Mouse (Mus musculus): Measurements from ENCODE around the gene Sgsm2. TPM values are rescaled to one million over a fixed set of nuclear protein-coding genes. Genes with fewer than 3 reads are reported as not detected.

Gene Sgsm2
- polyA plus RNA-seq, 1 experiment from 2014 or later: 6.6 TPM

GRCm38 (mm10) chr11:74847919-74848521 is 48.8 kb downstream of the Sgsm2 start:
- ATAC-seq (ENCODE audit: low FRiP score, low TSS enrichment): peak; percentile 82
- no peak overlapping the region; the same call in 1 of the 2 replicates for H3K4me2 ChIP-seq (replicated peaks; ENCODE audit: low read depth, low read length)
- no peaks in the 10 kb centered on the region for H3K27me3 ChIP-seq (ENCODE audit: insufficient read depth, low read length)
- peaks cover 26% of the 10 kb centered on the region for H3K36me3 ChIP-seq (ENCODE audit: insufficient read depth, low read length)
- peak overlapping the region; percentile 73 for H3K27ac ChIP-seq (ENCODE audit: low read length)
- no peak overlapping the region; the same call in 1 of the 2 replicates for H3K9ac ChIP-seq (replicated peaks; ENCODE audit: low read length)
- WGBS: 3% methylated on average over 13 of the region's 13 CpGs
- no peak overlapping the region for H3K4me3 ChIP-seq (ENCODE audit: low read length)
- peaks cover 36% of the 10 kb centered on the region for H3K4me1 ChIP-seq (ENCODE audit: insufficient read depth, low read length)
- H3K9me3 ChIP-seq (ENCODE audit: low read length): peaks cover 3% of the 10 kb centered on the region

- H3K4me1 ChIP-seq (ENCODE audit: insufficient read depth, low read length): peaks cover 41% of the 10 kb centered on the region
- ATAC-seq (ENCODE audit: low FRiP score, low TSS enrichment): no peak
- H3K36me3 ChIP-seq (ENCODE audit: insufficient read depth, low read length): peaks cover 31% of the 10 kb centered on the region
- H3K27ac ChIP-seq (ENCODE audit: low read length): no peak overlapping the region
- no peak overlapping the region for H3K4me2 ChIP-seq (replicated peaks; ENCODE audit: low read depth, low read length)
- peaks cover 3% of the 10 kb centered on the region for H3K9me3 ChIP-seq (ENCODE audit: low read length)
- WGBS: 72% methylated on average over 3 of the region's 3 CpGs
- H3K9ac ChIP-seq (replicated peaks; ENCODE audit: low read length): no peak overlapping the region
- no peak overlapping the region for H3K4me3 ChIP-seq (ENCODE audit: low read length)
- H3K27me3 ChIP-seq (ENCODE audit: insufficient read depth, low read length): no peaks in the 10 kb centered on the region
These were observed 51.1 kb downstream of the Sgsm2 start for GRCm38 (mm10) chr11:74845784-74846183.

- no peak for ATAC-seq (ENCODE audit: low FRiP score, low TSS enrichment)
- Histone ChIP-seq H3K4me3 (ENCODE audit: low read length) (no peak overlapping the region), H3K27ac (ENCODE audit: low read length) (no peak overlapping the region; the same call in 1 of the 2 replicates), H3K9ac (replicated peaks; ENCODE audit: low read length) (no peak overlapping the region), H3K9me3 (ENCODE audit: low read length) (peaks cover 3% of the 10 kb centered on the region), H3K27me3 (ENCODE audit: insufficient read depth, low read length) (no peaks in the 10 kb centered on the region), H3K4me1 (ENCODE audit: insufficient read depth, low read length) (peaks cover 53% of the 10 kb centered on the region), H3K4me2 (replicated peaks; ENCODE audit: low read depth, low read length) (no peak overlapping the region), H3K36me3 (ENCODE audit: insufficient read depth, low read length) (peaks cover 31% of the 10 kb centered on the region)
- WGBS: 71% methylated on average over 5 of the region's 5 CpGs
These were observed 53.1 kb downstream of the Sgsm2 start for GRCm38 (mm10) chr11:74843761-74844160.

- H3K36me3 ChIP-seq (ENCODE audit: insufficient read depth, low read length): peaks cover 31% of the 10 kb centered on the region
- ATAC-seq (ENCODE audit: low FRiP score, low TSS enrichment): no peak
- no peak overlapping the region for H3K4me3 ChIP-seq (ENCODE audit: low read length)
- no peaks in the 10 kb centered on the region for H3K27me3 ChIP-seq (ENCODE audit: insufficient read depth, low read length)
- no peak overlapping the region; the same call in 1 of the 2 replicates for H3K27ac ChIP-seq (ENCODE audit: low read length)
- WGBS: 58% methylated on average over 2 of the region's 2 CpGs
- peaks cover 49% of the 10 kb centered on the region for H3K4me1 ChIP-seq (ENCODE audit: insufficient read depth, low read length)
- H3K4me2 ChIP-seq (replicated peaks; ENCODE audit: low read depth, low read length): no peak overlapping the region
- H3K9me3 ChIP-seq (ENCODE audit: low read length): peaks cover 3% of the 10 kb centered on the region
- H3K9ac ChIP-seq (replicated peaks; ENCODE audit: low read length): no peak overlapping the region
These were observed 53.5 kb downstream of the Sgsm2 start for GRCm38 (mm10) chr11:74843435-74843714.

- no peaks in the 10 kb centered on the region for H3K27me3 ChIP-seq (ENCODE audit: insufficient read depth, low read length)
- no peak overlapping the region for H3K27ac ChIP-seq (ENCODE audit: low read length)
- no peak overlapping the region for H3K4me3 ChIP-seq (ENCODE audit: low read length)
- H3K9me3 ChIP-seq (ENCODE audit: low read length): peaks cover 3% of the 10 kb centered on the region
- H3K4me1 ChIP-seq (ENCODE audit: insufficient read depth, low read length): peaks cover 44% of the 10 kb centered on the region
- peaks cover 31% of the 10 kb centered on the region for H3K36me3 ChIP-seq (ENCODE audit: insufficient read depth, low read length)
- 88% methylated on average over 21 of the region's 22 CpGs for WGBS
- no peak for ATAC-seq (ENCODE audit: low FRiP score, low TSS enrichment)
- no peak overlapping the region for H3K4me2 ChIP-seq (replicated peaks; ENCODE audit: low read depth, low read length)
- 0 out of 2 replicates have a peak overlapping the region, but pooled peaks have one; percentile 10 for H3K9ac ChIP-seq (replicated peaks; ENCODE audit: low read length)
These were observed 54.0 kb downstream of the Sgsm2 start for GRCm38 (mm10) chr11:74842656-74843434.

- 81% methylated on average over 13 of the region's 13 CpGs for WGBS
- no peak overlapping the region for H3K27ac ChIP-seq (ENCODE audit: low read length)
These were observed 54.8 kb downstream of the Sgsm2 start for GRCm38 (mm10) chr11:74842045-74842444.

GRCm38 (mm10) chr11:74841366-74841765 is 55.5 kb downstream of the Sgsm2 start:
- Histone ChIP-seq H3K27me3 (ENCODE audit: insufficient read depth, low read length) (no peaks in the 10 kb centered on the region), H3K27ac (ENCODE audit: low read length) (peak overlapping the region; percentile 71), H3K36me3 (ENCODE audit: insufficient read depth, low read length) (peaks cover 31% of the 10 kb centered on the region), H3K4me2 (replicated peaks; ENCODE audit: low read depth, low read length) (no peak overlapping the region; the same call in 1 of the 2 replicates), H3K4me1 (ENCODE audit: insufficient read depth, low read length) (peaks cover 54% of the 10 kb centered on the region), H3K9ac (replicated peaks; ENCODE audit: low read length) (peak overlapping the region; percentile 46), H3K9me3 (ENCODE audit: low read length) (peaks cover 3% of the 10 kb centered on the region), H3K4me3 (ENCODE audit: low read length) (no peak overlapping the region)
- ATAC-seq (ENCODE audit: low FRiP score, low TSS enrichment): peak; percentile 42
- WGBS: 45% methylated on average over 9 of the region's 9 CpGs

More at GRCm38 (mm10) chr11:74842045-74842444, 54.8 kb downstream of the Sgsm2 start:
- Histone ChIP-seq H3K4me1 (ENCODE audit: insufficient read depth, low read length) (peaks cover 52% of the 10 kb centered on the region), H3K4me2 (replicated peaks; ENCODE audit: low read depth, low read length) (no peak overlapping the region), H3K9ac (replicated peaks; ENCODE audit: low read length) (no peak overlapping the region), H3K27me3 (ENCODE audit: insufficient read depth, low read length) (no peaks in the 10 kb centered on the region), H3K4me3 (ENCODE audit: low read length) (no peak overlapping the region), H3K9me3 (ENCODE audit: low read length) (peaks cover 3% of the 10 kb centered on the region), H3K36me3 (ENCODE audit: insufficient read depth, low read length) (peaks cover 31% of the 10 kb centered on the region)
- ATAC-seq (ENCODE audit: low FRiP score, low TSS enrichment): no peak

- H3K27ac ChIP-seq (ENCODE audit: low read length): peak overlapping the region; percentile 71; the same call in 1 of the 2 replicates
- H3K4me3 ChIP-seq (ENCODE audit: low read length): no peak overlapping the region
- no peak overlapping the region for H3K4me2 ChIP-seq (replicated peaks; ENCODE audit: low read depth, low read length)
- no peaks in the 10 kb centered on the region for H3K27me3 ChIP-seq (ENCODE audit: insufficient read depth, low read length)
- H3K4me1 ChIP-seq (ENCODE audit: insufficient read depth, low read length): peaks cover 54% of the 10 kb centered on the region
- peaks cover 29% of the 10 kb centered on the region for H3K36me3 ChIP-seq (ENCODE audit: insufficient read depth, low read length)
- 63% methylated on average over 8 of the region's 8 CpGs for WGBS
- peak overlapping the region; percentile 46; the same call in 1 of the 2 replicates for H3K9ac ChIP-seq (replicated peaks; ENCODE audit: low read length)
- H3K9me3 ChIP-seq (ENCODE audit: low read length): peaks cover 2% of the 10 kb centered on the region
- no peak for ATAC-seq (ENCODE audit: low FRiP score, low TSS enrichment)
These were observed 56.1 kb downstream of the Sgsm2 start for GRCm38 (mm10) chr11:74840739-74841138.

- no peak for ATAC-seq (ENCODE audit: low FRiP score, low TSS enrichment)
- Histone ChIP-seq H3K9ac (replicated peaks; ENCODE audit: low read length) (no peak overlapping the region), H3K27me3 (ENCODE audit: insufficient read depth, low read length) (no peaks in the 10 kb centered on the region), H3K36me3 (ENCODE audit: insufficient read depth, low read length) (peaks cover 23% of the 10 kb centered on the region), H3K4me3 (ENCODE audit: low read length) (no peak overlapping the region), H3K27ac (ENCODE audit: low read length) (no peak overlapping the region), H3K9me3 (ENCODE audit: low read length) (no peaks in the 10 kb centered on the region), H3K4me2 (replicated peaks; ENCODE audit: low read depth, low read length) (no peak overlapping the region), H3K4me1 (ENCODE audit: insufficient read depth, low read length) (peaks cover 54% of the 10 kb centered on the region)
- WGBS: 92% methylated on average over 19 of the region's 19 CpGs
These were observed 56.8 kb downstream of the Sgsm2 start for GRCm38 (mm10) chr11:74839860-74840715.
